Mouse (Mus musculus) mouse trophoblast stem cell (cell line): ENCODE measurements around the gene Pias3.

Experiments used
- in situ Hi-C, 2 experiments: fragments of 300-500 bp; cut with MseI, MboI; formaldehyde crosslinking; loops; 2 replicates in 1 of 2; 3 replicates in 1 of 2; pipeline ENCODE4 v1.15.1; 2025

Gene Pias3

DNA sequence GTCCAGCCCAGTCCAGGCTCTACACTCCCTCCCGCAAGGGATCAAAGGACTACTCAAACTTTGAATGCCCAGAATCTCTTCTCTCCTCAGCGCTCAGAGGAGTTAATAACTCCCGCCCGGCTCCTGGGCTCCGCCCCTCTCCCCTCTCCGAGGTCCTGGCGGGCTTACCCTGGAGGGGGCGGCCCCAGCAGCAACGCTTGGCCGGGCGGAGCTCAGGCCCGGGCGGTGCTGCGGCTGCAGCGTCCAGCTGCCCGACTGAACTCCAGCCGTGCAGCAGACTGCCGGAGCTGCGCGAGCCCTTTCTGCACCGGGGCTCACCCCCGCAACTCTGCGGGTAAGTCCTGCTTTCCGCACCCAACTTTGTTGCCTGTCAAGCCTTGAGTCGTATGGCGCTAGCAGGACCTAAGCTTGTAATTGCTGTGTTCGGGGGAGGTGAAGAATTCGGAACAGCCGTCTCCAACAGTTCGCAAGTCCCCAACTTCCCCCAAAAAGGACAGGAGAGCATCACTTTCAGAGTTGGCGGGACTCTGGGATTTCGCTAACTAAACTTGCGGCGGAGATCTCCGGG lies at the start of gene Pias3:
Gene Pias3, plus strand, starts transcription at position 187 of the 568 bp plus-strand sequence.
- in situ Hi-C loops, result no loop called here

DNA sequence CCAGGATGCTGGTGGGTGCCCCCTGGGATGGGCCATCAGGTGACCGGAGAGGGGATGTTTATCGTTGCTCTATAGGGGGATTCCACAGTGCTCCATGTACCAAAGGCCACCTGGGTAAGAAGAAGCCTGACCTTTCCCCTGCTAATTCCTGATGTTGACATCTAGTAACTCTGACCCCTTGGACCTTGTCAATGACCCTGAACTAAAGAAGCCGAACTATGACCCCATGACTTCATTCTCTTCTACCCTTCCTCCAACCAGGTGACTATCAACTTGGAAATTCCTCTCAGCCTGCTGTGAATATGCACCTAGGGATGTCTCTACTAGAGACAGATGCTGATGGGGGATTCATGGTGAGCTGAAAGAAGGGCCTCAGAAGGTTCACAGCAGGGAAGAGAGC lies 48.8 kb upstream of the Pias3 start:
- in situ Hi-C loops, result loop anchor here in 1 of 2 experiments (10.0 kb wide), 1 partner anchor 103 kb away; no protein-coding TSS in a partner anchor

DNA sequence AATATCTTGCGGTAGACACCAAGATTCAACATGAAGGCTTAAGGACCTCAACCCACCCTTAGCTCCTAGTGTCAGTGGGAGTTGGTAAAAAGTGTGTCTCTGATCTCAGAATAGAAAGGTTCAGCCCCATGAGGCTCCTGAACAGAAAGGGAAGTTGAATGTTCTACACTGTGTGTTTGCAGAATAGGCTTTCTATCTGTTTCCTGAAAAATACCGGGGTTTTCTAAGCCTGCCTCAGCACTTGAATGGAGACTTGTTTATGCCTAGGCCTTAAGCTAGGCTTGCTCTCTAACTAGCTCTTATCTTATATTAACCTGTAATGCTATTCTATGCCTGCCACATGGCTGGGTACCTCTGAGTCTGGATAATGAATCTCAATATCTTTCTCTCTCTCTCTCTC lies 35.3 kb upstream of the Pias3 start:
- in situ Hi-C loops, result no loop called here

DNA sequence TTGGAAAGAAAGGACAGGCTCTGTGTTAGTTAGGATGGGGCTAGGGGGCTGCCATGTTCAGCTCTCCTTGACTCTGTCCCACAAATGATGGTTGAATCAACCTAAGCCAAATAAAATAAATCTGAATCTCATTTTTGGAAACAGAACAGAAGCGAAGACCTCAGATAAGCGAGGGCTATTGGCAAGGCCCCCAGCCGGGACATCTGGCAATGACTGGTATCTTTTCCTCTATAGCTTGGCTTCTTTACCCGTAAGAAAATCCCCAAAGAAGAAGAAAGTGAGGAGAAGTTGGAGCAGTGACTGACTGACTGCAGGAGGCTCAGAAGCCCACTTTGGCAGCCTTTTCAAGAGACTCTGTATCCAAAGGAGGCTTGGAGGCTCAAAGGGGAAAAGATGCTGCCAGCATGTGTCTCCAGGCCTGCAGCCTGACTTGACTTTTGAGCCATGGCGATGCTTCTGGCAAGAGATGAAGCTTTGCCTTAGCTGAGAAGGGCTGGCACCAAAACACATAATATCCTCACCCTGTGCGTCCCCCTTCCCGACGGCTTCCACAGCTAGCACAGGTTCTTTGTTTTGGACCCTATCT lies 33.4 kb upstream of the Pias3 start:
- in situ Hi-C loops, result no loop called here

DNA sequence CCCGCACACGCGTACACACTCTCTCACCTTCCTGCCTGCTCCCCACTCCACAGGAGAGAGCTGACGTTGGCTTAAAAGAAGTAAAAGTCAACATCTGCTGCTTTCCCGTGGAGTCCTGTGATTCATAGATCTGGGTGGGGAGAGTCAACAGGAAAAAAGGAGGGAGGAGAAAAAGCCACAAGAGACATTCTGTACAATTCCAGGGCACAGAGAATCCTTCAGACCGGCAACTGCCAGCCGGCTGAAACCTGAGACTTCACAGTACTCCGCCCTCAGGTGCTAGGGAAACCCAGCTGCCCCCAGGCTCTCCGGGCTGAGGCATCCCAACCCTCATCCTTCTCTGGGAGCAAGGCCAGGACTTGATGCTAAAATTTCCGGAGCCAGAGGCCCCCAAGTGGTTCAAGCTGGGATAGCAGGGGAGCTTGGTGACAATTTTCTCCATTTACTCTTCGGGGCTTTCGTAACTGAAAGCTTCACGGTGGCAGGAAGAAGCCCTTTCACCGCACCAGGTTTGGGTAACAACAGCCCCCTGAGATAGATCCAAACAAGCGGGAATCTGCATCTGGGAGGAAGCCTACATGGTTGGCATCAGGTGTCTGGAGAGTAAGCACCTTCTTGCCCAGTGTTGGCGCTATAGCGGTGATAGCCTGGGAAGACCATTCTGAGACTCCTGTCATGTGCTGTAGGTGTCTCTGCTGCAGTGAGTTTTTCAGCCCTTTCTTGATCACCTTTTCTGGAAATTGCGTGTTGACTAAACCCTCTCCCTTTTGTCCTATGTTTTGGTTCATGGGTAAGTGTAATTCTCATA lies 32.5 kb upstream of the Pias3 start:
- in situ Hi-C loops, result no loop called here

DNA sequence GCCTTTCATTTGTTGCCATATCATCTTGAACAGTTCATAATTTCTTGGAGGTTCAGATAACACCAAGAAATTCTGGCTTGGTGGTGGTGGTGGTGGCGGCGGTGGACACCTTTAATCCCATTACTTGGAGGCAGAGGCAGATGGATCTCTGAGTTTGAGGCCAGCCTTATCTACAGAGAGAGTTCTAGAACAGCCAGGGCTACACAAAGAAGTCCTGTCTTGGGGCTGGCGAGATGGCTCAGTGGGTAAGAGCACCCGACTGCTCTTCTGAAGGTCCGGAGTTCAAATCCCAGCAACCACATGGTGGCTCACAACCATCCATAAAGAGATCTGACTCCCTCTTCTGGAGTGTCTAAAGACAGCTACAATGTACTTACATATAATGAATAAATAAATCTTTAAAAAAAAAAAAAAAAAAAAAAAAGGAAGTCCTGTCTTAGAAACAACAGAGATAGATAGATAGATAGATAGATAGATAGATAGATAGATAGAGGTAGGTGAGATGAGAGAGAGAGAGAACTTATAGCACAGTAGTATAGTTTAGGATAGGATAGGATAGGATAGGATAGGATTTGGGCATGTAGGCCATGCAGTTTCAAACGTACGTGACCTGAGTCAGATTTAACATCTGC lies 30.3 kb upstream of the Pias3 start:
- in situ Hi-C loops, result loop anchor here in 1 of 2 experiments (5.0 kb wide), 1 partner anchor 36 kb away; no protein-coding TSS in a partner anchor

DNA sequence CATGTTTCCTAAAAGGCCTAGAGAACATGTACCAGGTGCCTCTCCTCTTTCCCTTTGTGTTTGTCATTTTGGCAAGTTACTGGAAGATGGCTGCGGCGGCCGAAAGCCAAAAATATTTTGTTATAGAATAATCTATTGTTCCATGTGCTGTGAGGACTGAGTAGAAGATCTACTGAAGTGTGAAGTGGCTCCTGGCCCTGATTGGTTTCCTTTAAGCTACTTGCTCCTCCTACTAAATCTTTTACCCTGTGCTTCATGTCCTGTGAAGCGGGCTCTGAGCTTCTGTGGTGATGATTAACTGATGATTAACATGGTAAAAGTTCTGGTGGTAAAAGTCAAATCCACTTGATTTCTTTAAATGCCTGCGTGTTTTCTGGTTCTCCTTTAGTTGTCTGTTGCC lies 29.3 kb upstream of the Pias3 start:
- in situ Hi-C loops, result loop anchor here in 1 of 2 experiments (5.0 kb wide), 1 partner anchor 35 kb away; no protein-coding TSS in a partner anchor

DNA sequence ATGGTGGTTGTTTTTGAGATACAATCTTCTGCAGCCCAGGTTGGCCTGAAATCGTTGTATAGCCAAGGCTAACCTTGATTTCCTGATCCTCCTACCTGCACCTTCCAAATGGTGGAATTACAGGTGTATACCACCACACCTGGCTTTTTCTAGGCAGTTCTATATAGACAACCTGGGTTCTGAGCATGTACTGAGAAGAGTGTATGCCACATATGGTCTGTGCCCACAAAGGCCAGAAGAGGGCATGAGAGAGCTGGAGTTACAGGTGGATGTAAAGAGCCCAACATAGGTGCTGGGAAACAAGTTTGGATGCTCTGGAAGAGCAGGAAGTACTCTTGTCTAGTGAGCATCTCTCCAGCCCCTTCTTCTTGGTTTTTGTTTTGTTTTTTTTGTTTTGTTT lies 28.9 kb upstream of the Pias3 start:
- in situ Hi-C loops, result loop anchor here in 1 of 2 experiments (5.0 kb wide), 1 partner anchor 35 kb away; no protein-coding TSS in a partner anchor

DNA sequence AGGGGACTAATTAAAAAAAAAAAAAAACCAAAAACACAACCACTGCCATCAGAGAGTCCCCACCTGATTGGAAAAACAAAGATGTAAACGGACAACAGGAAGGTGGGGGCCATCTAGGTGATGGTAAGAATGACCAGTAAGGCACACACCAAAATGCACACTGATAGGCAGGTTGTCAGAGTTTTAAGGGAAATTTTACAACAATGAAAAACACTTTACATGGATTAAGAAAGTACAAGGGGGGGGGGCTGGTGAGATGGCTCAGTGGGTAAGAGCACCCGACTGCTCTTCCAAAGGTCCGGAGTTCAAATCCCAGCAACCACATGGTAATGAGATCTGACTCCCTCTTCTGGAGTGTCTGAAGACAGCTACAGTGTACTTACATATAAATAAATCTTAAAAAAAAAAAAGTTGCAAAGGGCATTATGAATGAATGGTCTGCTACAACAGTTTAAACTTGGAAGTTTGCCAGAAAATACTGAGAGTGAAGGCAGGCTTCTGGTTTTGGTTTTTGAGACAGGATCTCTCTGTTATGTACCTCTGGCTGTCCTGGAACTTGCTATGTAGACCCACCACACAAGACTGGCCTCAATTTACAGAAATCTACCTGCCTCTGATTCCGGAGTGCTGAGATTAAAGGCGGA lies 27.6 kb upstream of the Pias3 start:
- in situ Hi-C loops, result loop anchor here in 1 of 2 experiments (5.0 kb wide), 1 partner anchor 34 kb away; no protein-coding TSS in a partner anchor

DNA sequence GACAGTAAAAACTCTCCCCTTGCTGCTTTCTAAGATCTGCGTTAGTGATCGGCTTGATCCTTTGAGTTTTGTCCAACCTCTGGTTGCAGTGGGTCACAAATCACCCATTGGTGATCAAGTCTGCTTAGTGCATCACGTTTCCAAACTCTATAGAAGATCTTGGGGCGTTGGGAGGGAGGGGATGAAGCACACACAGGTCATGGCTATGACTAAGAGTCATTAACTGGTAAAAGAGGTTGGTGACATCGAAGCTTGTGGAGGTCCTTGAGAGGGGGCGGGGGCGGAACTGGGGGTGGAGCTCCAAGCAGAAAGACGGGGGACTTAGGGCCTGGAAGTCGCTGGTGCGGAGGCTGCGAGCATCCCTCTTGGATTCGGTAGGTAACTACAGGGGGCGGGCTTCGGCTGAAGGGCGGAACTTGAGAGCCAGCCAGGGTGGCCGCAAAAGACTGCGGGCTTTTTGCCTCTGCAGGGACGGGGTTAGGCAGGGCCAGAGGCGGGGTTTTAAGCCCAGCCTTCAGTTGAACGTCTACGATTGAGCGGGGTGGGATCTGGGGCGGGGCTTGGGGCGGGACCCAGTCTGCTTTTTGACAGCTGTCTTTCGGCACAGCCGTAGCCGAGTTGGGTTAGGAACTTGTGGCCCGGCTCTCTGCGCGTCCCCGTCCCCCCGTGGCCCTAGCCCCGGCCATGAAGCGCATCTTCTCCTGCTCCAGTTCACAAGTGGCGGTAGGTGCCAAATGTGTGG lies 26.3 kb upstream of the Pias3 start, which contains the start of gene Ankrd35:
Gene Ankrd35, plus strand, starts transcription at position 405 of the 742 bp plus-strand sequence.
- in situ Hi-C loops, result loop anchor here in 1 of 2 experiments (5.0 kb wide), 1 partner anchor 32 kb away; no protein-coding TSS in a partner anchor

DNA sequence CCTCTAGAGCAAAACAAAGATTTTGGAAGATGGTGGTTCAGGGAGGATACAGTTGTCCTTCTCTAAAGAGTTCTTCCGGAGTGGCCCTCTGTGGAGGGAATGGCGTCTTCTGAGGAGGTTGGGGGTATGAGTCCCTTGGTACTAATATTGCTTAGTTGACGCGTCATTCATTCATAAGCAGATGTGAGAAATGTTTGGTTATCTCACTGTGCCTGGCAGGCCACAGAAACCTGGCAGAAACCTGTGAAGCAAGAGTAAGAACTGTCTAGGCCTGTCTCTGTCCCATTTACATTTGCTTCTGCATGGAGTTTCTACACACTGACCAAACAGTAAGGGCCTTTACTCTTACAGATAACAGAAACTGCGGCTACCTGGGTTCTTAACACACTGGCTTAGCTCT lies 24.7 kb upstream of the Pias3 start:
- in situ Hi-C loops, result no loop called here

DNA sequence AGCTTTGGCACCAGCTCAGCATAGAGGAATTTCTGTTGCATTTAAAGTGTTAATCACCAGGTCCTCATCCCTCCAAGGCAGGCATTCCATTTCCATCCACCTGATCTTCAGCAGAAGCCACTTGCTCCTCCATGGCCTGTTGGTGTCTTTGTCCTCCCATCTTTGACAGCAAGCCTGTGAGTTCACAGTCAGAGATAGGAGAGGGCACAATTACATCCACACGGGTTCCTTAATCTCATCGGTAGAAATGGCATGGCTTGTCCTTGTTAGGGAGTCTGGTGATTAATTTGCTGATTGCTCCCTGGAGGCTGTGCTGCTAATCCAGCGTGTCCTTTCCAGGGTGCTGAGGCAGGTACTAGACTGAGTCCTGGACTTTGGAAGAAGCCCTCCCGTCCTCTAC lies 22.7 kb upstream of the Pias3 start:
- in situ Hi-C loops, result no loop called here

DNA sequence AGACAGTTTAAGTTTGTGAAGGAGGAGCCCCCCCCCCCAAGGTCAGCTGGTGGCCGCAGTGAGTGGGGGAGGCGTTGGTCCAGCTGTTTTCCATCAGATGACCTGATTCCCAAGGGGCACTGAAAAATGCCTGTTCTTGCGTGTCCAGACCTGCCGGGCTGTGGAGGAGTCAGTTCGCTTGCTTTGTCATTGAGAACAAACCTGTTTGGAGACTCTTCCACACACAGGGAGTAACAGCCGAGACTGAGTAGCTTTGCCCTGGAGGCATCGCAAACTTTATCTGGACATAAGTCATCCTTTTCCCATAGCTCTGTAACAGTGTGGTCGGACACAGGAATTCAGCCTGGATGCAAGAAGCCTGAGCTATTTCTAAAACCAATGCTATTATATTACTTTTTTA lies 21.7 kb upstream of the Pias3 start:
- in situ Hi-C loops, result no loop called here

DNA sequence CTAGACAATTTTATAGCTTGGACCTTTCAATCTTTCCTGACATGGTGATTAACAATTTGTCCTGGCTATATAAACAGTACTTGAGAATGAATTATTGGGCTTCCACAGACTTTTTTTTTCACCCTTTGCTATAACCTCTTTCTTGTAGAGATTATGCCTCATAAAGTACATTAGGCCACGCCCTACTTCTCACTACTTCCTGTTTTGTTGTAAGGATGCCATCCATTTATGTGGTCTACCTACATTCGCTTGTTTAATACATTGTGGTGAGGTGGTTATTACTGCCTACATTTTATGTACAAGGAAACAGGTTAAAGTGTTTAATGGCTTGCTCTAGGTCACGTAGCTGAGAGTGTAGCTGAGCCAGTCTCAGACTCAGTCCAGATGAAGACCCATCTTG lies 21.0 kb upstream of the Pias3 start:
- in situ Hi-C loops, result no loop called here

DNA sequence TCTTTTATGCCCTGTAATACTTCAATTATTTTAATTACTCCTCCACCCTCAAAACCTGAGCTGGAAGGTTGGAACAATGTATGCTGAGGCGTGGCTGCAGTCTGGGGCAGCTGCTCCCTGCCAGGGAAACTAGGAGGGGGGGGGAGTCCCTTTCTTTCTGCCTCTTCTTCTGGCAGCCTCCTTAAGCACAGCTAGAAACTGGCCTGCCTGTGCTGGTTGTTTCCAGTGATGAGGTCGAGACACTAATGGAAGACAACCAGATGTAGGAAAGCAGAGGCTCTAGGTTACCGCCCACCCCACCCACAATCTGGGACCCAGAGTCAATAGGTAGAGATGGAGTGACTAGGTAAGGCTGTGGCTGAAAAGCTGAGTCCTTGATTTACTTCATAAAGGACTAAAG lies 20.5 kb upstream of the Pias3 start:
- in situ Hi-C loops, result no loop called here

DNA sequence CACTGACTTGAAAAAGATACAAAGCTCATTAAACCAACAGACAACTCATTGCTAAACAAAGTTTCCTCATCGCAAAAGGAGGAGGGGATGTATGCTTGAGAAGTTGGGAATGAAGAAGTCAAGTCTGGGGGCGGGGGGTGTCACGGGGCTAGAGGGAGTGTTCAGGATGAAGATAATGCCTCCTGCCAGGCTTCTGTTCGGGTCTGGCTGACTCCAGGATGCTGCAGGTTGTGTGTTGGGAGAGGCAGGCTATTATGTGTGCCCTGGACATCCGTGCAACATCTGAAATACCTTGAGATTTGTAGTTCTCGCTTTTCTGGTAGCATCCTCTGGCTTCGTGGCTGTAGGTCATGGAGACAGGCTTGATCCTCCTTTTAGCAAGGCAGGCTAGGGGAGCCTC lies 17.7 kb upstream of the Pias3 start:
- in situ Hi-C loops, result no loop called here

DNA sequence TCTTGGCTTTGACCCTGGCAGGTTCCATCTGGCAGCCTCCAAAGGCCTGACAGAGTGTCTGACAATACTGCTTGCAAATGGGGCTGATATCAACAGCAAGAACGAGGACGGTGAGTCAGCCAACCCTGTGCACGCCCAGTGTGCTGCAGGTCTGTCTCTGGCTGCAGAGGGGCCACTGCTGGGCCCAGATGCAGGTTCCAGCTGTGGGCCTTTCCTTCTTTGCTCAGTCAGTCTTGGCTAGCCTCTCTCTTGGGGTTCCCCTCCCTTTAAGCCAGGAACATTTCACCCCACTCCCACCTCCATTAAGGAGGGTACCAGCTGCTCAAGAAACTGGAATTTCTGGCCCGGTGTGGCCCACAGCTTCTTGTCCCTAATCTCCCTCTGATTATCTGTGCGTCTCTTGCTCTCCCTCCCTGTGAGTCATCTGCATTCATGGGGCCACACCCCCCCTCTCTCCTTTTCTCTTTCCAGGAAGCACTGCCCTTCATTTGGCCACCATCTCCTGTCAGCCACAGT lies 17.0 kb upstream of the Pias3 start:
- in situ Hi-C loops, result no loop called here

DNA sequence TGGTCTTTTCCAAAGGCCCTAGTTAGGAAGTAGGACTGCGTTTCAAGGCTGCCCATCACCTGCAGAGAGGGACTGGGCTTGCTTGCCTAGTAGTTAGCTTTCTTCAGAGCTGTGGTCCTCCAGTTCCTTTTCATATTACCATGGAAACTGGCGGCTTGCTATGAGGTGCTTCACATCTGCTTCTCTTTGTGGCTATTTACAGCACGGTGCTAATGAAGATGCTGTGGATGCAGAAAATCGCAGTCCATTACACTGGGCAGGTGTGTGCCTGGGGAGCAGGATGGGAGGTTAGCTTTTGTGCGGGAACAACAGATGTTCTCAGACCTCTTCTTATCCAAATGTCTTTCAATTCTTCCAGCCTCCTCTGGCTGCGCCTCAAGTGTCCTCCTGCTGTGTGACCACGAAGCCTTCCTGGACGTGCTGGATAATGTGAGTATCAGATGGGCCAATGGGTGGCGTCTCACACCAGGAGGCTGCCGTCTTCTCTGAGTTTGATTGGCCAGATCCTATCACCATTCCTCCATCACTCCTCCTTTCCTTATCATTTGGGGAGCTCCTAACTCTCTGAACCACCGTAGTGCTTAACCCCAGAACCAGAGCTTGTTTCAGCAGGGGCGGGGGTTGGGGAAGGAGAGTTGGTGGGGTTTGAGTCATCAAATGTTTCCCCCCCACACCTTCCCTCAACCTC lies 15.8 kb upstream of the Pias3 start:
- in situ Hi-C loops, result no loop called here

DNA sequence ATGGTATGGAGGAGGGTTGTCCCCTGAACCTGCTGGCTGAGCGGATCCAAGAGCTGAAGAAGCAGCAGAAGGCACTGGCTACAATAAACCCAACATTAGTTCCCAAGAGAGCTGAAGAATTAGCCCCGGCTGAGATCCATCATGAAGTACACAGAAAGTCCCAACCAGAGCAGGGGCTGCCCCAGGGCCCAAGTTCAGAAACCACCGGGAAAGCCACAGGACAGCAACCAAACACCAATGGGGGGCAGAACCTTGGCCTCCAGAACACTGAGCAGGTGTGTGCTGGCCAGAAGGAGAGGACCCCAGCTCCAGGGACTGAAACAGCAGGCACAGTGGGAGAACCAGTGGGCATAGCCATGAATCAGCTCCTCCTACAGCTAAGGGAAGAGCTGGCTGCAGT lies 12.7 kb upstream of the Pias3 start:
- in situ Hi-C loops, result no loop called here
